Mouse (Mus musculus): ENCODE measurements at regions not wholly inside any gene's neighbourhood (a gene's known extent, or its start where the extent isn't known, plus 50 kb on each side); places are given as distances from the start of the nearest gene placed in this dataset.
"Not testable (repeated sequence)": the region's sequence is repeated elsewhere in the genome, so short reads cannot be mapped to it uniquely, and the experiment has no call there.

DNA sequence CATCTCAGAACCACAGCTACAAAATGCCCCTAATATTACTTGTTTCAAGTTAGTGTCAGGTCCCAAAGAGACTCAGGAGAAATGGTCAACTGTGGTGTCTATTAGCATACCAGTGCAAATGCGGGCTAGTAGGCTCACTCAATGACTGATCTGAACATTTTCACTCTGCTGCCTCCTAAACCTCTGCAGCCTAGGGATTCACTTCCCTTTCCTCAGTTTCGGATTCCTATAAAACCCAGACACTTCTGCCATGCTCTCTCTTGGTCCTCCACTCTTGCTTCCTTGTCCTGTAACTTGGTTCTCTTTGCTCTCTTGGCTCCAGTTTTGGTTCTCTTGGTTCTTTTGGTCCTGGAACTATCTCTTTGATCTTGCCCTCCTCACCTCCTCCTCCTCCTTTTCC lies 206.3 kb upstream of the Spef2 start:
- DNase-seq (ENCODE audit: low spot score in 2 of 2), result no peak

GRCm38 (mm10) chr15:9974999-9975398 lies 202.0 kb upstream of the Prlr start:
- DNase-seq (ENCODE audit: low spot score in 2 of 2), result no peak

DNA sequence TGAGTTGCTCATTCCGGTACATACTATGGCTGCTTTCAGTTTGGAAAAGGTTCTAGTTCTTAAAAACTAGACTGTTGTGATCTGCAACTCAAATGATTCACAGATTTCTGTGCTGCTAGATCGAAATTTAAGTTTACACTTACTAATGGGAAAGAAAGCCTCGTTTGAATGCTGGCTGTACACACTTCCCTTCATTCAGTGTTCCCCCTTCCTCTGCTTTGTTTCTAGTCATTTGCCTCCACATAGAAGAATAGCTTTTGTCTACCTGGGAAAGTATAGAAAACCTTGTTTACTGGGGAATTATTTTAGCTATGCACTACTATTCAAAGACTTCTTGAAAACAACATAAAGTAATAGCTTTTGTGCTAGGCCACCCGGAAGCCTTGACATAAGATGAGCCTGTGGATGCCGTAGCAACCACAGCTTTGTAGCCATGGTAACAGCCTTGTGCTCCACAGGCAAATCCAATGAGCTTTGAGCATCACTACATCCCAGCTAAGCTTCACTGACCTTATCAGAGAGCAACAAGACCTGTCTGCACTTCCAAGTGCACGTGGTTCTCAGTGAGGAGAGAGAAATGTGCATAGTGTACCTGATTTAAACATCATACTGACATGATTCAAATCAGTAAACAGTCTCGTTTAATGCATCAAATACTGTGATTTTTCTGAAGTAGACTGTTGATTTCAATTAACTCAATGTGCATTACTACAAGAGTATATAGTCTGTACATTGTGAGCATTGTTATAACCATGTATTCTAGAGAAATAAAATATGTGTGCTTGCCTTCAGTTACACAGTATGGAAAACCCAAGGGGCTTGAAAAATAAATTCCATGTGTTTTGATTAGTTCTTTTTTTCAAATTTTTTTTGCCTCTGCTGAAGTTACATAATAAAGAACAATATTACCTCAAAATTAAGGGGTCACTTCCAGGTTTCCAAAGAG lies 165.5 kb upstream of the Prlr start:
- DNase-seq (ENCODE audit: low spot score in 2 of 2), result peak; percentile 4 to 13

- DNase-seq (ENCODE audit: low spot score in 2 of 2), result no peak
Measured at GRCm38 (mm10) chr15:10017216-10017615, 159.8 kb upstream of the Prlr start.

DNA sequence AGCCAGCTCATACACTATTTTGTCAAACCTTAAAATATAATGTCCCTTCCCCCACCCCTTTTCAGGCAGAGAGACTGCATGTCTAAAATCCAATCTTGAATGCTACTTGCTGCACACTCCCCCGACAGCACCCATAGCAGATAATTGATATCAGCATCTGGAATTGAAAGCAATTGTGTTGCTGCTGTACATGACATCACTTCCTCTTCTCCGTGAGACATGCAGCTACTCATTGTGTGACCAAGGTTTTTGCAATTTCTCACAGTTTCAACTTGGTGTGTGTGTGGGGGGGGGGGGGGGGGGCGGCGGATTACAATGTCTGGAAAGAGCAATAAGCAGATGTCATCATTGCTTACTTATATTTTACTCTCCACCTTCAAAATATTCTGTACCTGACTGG lies 147.1 kb upstream of the Prlr start:
- DNase-seq (ENCODE audit: low spot score in 2 of 2), result no peak

- DNase-seq (ENCODE audit: low spot score in 2 of 2), result no peak
Measured at GRCm38 (mm10) chr15:10035561-10035960, 141.5 kb upstream of the Prlr start.

GRCm38 (mm10) chr15:10036576-10036975 lies 140.5 kb upstream of the Prlr start:
- not testable (repeated sequence) for DNase-seq (ENCODE audit: low spot score in 2 of 2)

- DNase-seq (ENCODE audit: low spot score in 2 of 2), result no peak
Measured at GRCm38 (mm10) chr15:10073580-10073979, 103.5 kb upstream of the Prlr start.

- DNase-seq (ENCODE audit: low spot score in 2 of 2), result no peak
Measured at GRCm38 (mm10) chr15:10074916-10075315, 102.1 kb upstream of the Prlr start.

DNA sequence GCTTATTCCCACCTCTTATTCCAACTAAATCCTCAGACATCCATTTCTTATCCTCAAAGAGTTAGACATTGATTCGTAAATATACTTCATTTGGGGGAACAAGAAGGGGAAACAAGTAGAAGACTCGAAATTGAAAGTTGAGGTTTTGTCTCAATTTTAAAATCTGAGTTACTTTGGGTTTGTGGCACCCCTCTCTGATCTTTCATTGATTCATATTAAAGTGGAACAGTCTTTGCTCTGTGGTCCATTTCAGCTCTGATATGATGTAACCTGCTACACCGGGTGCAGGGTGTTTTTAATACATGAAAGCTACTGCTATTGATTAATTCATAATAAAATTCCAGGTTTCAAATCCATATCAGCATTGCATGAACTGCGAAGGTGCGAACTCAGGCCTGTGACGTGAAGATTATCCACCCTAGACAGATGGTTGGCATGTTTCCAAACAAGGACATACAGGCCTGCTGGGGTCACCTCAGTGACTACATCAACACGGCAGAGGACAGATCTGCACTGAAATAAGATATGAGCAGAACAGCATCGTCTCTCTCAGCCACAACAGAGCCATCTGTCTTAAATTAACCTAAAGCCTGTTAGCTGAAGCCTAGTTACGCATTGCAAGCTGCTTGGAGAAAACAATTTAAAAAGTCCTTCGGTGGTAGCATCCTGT lies 101.5 kb upstream of the Prlr start:
- DNase-seq (ENCODE audit: low spot score in 2 of 2), result no peak

GRCm38 (mm10) chr15:10076061-10076400 lies 101.0 kb upstream of the Prlr start:
- DNase-seq (ENCODE audit: low spot score in 2 of 2), result no peak

DNA sequence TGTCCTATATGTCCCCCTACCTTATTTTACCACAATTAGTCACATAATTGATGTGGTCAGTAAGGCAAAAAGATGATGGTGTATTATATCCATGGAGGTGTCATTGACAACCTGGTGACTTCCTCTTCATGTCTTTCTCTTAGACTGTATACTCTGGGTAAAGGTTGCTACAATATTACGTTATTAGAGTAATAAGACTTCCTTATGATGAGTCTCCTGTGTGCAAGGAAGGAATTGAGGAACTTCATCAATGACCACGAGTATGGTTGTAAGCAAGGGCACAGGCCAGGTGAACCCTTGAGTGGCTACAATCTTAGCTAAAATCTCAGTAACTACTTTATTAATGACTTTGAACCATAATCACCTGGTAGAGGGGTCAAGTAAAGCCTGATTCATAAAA lies 98.6 kb upstream of the Prlr start:
- no peak for DNase-seq (ENCODE audit: low spot score in 2 of 2)

GRCm38 (mm10) chr15:10079510-10079909 lies 97.5 kb upstream of the Prlr start:
- DNase-seq (ENCODE audit: low spot score in 2 of 2), result no peak

- no peak for DNase-seq (ENCODE audit: low spot score in 2 of 2)
Measured at GRCm38 (mm10) chr15:10088691-10089090, 88.3 kb upstream of the Prlr start.

DNA sequence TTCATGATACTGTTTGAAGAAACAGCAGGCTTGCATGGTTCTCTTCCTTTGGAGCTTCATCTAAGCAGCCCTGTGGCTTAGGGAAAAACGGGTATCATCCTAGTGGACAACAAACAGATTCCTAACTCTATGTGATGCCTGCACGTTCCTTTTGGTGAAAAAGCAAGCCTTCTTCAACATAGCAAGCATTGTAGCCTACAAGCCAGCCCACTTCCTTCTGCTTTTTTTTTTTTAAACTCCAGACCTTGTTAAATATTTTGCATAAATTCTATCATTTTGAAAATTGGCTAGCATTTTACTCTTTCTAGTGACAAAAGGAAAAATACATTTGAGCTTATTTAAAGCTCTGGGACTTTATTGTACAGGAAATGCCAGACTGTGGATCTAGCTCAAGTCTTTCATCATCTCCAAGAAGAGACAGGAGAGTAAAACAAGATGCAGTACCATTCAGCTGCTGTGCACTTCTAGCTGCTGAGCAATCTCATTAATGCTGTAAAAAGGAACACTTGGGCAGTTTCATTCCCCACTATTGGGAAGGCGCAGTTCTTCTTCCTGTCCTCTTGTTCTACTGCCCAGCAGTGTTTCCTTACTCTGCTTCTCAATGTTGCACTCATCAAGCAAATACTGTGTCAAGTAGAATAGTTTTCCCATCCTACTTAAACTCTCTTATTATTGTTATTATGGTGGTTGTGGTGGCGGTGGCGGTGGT lies 86.5 kb upstream of the Prlr start:
- no peak for DNase-seq (ENCODE audit: low spot score in 2 of 2)

- no peak for DNase-seq (ENCODE audit: low spot score in 2 of 2)
Measured at GRCm38 (mm10) chr15:10103350-10103749, 73.7 kb upstream of the Prlr start.

GRCm38 (mm10) chr15:10105211-10105976 lies 71.6 kb upstream of the Prlr start:
- not testable (repeated sequence) for DNase-seq (ENCODE audit: low spot score in 2 of 2)

DNA sequence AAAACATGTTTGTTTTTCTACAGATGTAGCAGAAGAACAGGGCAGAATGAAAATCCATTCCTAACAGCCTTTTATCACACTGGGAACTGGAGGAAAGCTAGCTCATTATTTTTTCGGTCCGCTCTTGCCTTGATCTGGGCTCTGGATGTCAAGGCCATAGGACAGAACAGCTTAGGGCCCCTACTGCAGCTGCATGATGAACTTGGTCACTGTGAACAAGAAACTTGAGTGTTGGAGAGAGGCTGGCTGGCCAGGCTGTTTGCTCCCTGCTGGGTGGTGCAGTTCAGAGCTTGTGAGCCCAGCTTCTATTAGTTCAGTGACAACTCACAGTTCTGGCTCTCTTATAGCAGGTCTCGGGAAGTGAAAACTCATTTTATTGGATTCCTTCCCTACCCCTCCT lies 70.2 kb upstream of the Prlr start:
- no peak for DNase-seq (ENCODE audit: low spot score in 2 of 2)

Data from right cerebral cortex, adult 2 months (tissue).